Mouse (Mus musculus) liver (tissue): ENCODE results near the gene 9130409I23Rik.
A peak's percentile ranks its signal among the peaks of the same experiment; 100 is the strongest.
"Not testable (repeated sequence)": the region's sequence is repeated elsewhere in the genome, so short reads cannot be mapped to it uniquely, and the experiment has no call there.

Experiments used
- DNase-seq: peaks from one replicate; pipeline ENCODE4 v3.0.0-alpha.2; 2020; ENCODE audit warnings: mixed read lengths

9130409I23Rik gene

GRCm38 (mm10) chr1:181035015-181035778 is 15.8 kb upstream of the 9130409I23Rik start:
- DNase-seq: not testable (repeated sequence)

GRCm38 (mm10) chr1:181037623-181038022 is 13.4 kb upstream of the 9130409I23Rik start:
- DNase-seq: no peak

DNA sequence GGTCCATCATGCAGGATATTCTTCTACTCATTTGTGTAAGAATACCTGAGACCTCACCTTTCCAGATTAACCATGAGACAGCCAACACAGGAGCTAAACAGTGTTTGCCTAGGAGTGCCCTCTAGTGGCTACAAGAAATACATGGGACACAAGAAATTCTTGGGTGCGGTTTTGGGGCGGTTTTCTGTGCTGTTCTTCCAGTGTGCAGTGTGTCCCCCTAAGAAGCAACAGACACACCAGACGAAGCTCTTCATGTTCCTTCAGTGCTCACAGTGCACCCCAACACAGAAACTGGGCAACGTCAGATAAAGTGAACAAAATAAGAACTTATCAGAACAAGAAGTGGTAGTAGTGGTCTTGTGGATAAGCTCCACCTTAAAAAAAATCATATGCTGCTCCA is 11.4 kb upstream of the 9130409I23Rik start:
- DNase-seq: peak; percentile 29

DNA sequence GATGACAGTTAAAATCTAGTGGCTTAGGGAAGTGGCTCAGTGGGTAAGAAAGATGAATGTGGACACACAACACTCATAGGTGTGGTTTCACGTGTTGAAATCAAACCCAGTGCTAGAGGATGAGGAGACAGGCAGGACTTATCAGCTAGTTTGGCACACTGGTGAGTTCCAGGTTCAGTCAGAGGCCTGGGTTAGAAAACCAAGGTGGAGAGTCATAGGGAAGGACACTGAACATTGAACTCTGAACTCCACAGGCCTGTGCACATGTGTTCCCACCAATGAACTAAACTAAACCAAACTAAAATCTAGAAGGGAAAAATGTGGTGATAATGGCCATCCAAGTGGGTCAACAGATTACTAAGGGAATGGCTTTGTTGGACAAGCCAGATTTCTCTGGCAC is 3.5 kb upstream of the 9130409I23Rik start:
- DNase-seq: no peak

- no peak for DNase-seq
These were observed 1.7 kb upstream of the 9130409I23Rik start for GRCm38 (mm10) chr1:181049328-181049842.

GRCm38 (mm10) chr1:181052898-181053297 is 1.9 kb downstream of the 9130409I23Rik start:
- DNase-seq: no peak

DNA sequence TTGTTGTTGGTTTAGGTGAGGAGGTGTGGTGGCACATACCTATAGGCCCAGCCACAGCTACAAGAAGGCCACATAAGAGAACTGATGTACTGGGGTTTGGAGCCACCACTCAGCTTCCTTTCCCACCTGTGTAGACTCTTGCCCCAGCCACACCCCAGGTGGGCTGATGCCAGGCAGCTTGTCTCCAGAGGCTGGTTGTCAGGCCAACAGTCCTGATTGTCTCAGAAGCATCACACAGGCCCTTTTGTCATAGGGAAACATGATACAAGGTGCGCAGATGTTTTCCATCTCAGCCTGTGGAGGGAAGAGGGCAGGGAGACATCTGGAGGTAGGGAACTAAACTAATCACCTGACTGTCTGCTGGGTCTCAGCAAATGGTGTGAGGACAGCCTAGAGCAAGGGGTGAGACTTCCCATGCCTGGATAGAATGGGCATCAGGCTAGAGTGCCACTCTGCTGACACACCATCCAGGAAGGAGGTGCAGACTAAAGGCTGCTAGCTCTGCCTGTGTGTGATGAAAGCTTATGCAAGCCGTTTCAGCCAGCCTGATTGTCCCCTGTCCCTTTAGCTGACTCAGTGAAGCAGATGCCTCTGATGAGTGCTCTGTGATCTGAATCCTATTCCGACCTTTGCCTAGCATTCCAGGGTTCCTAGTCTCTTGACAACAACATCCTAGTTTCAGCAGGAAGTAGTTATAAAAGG is 10.9 kb downstream of the 9130409I23Rik start:
- DNase-seq: no peak

DNA sequence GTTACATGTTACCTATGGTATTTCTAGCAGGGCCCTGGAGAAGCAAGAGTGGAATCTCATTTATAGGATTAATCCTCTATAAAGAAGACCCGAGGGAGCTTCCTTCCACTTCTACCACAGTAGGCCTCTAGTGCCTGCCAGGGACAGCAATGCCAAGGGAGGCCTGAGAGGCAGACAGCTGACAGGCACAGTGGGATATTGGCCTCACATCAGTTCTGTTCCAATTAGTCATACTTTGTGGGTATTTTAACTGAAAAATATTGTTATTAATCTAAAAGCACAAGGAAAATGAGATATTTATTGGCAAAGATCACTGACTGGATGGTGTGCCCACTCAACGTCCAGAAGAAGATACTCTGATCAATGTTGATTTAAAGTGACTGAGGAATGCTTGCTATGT is 13.0 kb downstream of the 9130409I23Rik start:
- DNase-seq: no peak

DNA sequence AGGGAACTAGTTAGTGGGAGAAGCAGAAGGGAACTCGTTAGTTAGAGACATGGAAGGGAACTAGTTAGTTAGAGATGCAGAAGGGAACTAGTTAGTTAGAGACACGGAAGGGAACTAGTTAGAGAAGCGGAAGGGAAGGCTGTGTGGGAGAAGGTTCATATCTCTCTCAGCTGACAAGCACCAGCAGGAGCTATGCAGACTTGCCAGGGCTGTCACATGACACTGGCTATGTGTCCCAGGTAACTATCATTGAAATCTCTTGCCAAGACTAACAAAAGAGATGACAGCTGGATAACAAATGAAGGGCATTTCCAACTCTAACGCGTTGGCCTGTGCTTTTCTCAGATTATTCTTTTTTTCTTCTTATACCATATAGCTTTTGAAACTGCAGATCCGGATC is 13.6 kb downstream of the 9130409I23Rik start:
- no peak for DNase-seq

DNA sequence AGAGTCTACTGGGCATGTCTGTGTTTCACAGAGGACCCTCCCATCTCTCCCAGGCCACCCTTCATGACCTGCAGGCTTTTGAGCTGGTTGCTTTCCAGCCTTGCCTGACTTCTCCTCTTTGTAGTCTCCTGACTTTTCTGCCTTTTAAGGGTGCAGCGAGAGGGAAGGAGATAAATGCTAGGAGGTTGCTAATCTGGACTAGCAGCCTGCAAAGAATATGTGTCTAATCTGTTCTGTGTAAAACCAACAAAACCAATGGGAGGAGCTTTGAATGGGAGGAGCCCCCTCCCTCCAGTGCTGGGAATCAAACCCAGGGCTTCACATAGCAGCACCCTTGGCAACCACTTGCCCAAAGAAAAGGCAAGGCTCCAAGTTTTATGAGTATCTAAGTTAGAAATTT is 17.3 kb downstream of the 9130409I23Rik start:
- no peak for DNase-seq

GRCm38 (mm10) chr1:181069671-181070070 is 18.6 kb downstream of the 9130409I23Rik start:
- no peak for DNase-seq

GRCm38 (mm10) chr1:181073075-181073474 is 22.0 kb downstream of the 9130409I23Rik start:
- no peak for DNase-seq

DNA sequence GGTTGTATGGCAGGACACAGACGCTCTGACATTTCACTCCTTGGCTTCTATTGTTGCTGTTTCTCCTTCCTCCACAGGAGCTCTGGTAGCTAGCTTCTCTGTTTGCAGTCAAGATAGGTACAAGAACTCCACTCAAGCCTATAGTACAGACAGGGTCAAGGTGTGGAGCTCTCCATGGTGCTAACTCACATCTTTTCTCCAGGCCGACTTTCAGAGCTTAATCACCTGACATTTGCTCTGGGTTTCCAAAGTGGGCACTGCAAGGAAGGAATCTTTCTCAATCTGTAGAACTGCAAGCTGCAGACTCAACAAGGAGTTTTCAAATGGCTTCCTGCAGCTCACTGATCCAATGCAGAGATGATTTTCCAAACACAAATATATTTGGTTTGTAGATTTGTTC is 33.0 kb downstream of the 9130409I23Rik start:
- no peak for DNase-seq

DNA sequence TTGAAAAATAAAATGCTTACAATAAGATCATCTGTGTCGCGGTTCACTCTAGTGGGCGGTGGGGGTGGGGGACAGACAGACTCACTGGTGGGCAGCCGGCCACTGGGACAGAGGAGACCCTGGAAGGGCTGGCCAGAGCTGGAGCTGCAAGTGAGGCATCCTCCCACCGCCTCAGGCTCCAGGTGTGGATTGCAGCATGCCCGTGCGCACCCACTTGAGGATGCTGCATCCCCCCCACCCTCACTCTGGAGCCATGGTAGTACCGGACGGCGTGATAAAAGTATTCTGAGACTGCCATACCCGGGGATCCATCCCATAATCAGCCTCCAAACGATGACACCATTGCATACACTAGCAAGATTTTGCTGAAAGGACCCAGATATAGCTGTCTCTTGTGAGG is 39.0 kb downstream of the 9130409I23Rik start:
- no peak for DNase-seq
